Mouse (Mus musculus) erythroblast, adult 5-6 weeks (primary cell): ENCODE measurements around the gene Srgap2. TPM values are rescaled to one million over a fixed set of nuclear protein-coding genes. Genes with fewer than 3 reads are reported as not detected.
A peak's percentile ranks its signal among the peaks of the same experiment; 100 is the strongest.

Experiments
- ATAC-seq: replicated peaks from 2 replicates; pipeline ENCODE4 v1.8.0; 2016; ENCODE audit warnings: moderate number of reproducible peaks, mild to moderate bottlenecking, moderate TSS enrichment, inconsistent platforms; ENCODE audit not compliant: poor library complexity, low FRiP score, severe bottlenecking
- total RNA-seq, 2 experiments: library from RNA; stranded (forward) in 1 of 2; stranded (reverse) in 1 of 2; fragments of 150-400 nt in 1 of 2; fragments of 200-764, 138-1000 nt in 1 of 2; gene quantifications; 2 replicates each; pipeline versions ENCODE4 v1.2.3 to v1.2.4; 2015 to 2017; ENCODE audit warnings: low replicate concordance in 2 of 2

Gene Srgap2
- total RNA-seq, 2 experiments from 2014 or later: 16.5 to 16.7 TPM

DNA sequence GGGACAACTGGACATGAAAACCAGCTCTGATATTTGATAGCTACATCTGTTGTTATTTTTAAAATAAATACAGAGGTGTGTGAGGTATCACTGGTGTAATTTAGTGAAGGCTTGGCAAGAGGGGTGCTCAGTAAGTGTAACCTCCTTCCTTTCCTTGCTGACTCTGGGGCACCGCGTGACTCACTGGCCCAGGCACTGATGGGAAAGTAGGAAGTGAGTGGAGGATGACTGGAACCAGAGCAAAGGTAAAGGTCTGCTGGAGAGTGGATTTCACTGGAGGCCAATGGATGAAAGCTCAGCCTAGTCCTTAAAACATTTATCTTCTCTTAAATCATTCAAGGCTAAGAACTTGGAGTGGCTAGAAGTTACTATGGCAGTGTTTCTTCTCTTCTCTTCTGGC is 226.4 kb downstream of the Srgap2 start:
- ATAC-seq: no peak

DNA sequence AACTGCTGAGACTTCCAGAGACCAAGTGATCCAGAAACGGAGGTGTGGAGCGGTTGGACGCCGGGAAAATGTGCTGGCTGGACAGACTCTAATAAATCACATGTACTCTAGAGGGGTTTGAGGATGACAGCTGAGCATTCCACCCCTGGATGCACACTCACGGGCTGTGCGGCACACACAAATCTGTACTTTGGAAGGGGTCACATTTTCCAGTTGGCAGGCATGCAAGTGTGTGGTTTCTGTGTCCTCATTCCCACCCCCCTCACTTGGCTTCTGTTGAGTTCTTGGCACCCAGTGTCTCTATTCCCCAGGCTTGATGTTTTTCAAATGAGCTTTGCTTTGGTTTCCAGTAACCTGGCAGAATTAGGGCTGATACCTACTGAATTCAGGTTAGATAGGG is 227.4 kb downstream of the Srgap2 start:
- no peak for ATAC-seq

DNA sequence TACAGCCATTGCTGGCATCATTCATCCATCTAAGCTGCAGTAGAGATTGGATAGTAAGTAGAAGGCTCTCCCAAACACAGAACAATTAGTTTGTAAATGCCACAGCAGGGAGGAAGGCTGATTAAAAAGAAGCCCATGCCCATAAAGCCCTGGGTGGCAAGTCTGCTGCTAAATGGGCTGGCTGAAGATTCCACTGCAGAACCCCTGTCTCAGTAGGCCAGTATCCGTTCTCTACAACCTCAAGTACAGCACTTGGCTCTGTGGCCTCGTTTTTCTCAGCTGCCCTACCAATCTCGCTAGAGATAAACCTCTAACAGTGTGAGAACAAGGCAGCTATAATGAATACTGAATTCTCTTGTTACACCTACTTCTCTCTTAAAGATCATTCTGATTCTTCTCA is 227.9 kb downstream of the Srgap2 start:
- ATAC-seq: no peak

DNA sequence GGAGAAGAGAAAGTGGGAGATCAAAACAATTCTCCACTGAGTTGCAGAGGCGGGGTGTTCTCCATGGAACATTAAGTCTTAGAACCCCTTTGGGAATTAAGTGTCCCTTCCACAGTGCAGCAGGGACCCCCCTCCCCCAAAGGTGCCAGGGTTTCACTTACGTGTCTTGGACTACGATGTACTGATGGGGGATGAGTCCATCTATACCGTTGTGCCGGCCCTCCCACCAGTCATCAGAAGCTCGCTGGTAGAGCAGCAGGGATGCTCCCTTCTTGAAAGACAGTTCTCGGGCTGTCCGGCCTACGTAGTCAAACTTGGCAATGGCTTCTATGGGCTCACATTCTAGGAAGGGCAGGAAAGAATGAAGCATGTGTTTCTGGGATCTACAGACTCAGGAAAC is 229.0 kb downstream of the Srgap2 start:
- no peak for ATAC-seq

DNA sequence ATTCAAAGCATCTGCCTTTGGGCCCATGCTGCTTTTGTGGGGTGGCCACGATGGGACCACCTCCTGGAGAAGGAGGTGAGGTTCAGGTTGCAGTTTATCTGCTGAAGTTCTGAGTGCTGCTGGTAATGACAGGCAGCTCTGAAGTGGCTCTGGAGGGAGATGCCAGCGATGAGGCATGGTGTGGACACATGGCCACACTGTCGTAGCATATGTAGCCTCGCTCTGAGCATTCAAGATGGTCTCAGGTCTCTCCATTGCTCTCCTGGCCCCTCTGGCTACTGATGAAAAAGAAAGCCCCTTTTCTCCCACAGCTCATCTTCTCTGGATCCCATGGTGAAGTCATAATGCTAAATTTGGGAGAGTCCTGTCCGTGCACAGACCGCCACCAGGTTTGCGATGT is 230.4 kb downstream of the Srgap2 start:
- ATAC-seq: no peak

DNA sequence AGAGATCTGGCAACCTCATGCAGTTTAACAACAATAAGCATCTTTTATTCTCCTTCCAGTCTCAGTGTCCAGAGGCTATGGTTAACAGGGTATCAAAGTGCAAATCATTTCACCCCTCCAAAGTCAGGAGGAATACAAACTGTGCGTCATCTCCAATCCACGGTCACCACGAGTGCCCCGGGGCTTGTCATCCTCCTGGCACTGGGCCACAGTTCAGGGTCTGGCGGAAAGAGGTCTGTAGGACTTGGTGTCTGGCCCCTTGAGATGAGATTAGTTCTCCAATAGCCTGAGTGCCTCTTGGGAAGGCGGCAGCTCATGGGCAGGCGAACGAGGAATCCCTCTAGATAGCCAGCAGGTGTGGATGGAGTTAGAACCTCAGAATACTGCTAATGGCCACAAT is 232.0 kb downstream of the Srgap2 start:
- no peak for ATAC-seq

DNA sequence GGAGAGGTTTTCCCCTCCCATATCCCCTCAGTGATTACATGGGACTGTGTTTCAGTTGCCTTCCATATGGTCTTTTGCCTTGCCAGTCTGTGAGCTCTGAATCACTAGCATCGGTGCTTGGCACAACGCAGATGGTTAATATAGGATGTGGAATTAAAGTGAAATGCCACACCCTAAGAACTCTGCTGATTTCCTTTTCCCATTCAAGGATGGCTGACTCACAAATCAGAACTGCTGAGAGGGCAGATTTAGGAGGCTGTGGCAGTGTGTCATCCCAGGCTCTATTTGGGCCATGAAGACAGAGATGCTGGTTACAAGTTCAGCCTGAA is 233.3 kb downstream of the Srgap2 start:
- no peak for ATAC-seq

DNA sequence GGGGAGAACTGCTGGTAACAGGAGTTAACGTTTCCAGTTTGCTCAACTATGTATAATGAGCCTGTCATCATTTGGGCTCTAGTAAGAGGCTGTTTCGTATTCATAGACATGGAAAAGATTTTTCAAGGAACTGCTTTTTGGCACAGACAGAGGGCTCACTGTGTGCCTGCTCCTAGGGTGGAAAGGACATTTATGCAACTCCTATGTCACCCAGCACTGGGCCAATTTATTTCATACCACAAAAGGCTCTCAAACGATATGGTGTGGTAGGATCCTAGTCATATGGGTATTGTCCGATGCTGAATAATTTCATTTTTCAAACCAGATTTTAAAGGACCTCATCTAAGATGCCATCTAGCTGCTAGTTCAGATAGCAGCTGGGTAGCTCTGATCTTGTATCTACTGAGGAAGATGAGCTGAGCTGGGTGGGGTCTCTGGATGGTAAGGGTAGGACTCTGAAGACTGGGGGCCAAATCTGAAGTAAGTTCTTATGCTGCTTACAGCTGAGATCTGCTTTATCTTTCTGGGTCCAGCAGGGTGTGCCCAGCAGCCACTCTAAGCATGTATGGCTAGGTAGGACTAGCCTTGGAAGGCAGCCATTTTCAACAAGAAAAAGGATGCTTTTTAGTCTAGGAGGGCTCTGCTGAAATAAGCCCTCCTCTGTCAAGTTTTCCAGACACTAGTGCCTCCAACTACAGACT is 233.8 kb downstream of the Srgap2 start:
- ATAC-seq: no peak

DNA sequence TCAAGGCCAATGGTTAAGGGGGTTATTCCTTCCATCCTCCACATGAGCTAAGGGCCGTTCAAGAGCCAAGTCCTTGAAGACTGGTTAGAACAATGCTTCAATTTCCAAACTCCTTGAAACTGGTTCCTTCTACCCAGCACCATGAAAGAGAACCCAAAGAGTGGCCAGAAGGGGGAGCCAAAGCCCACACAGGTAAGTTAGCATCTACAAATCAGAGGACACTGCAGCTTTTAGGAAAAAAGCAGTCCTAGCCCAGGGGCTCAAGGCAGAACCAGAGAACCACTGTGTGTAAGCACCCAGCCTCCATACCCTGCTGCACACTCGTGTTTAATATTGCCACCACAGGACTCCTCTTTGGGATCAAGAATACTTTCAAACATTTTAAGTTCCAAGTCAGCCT is 236.5 kb downstream of the Srgap2 start:
- ATAC-seq: 0 out of 2 replicates have a peak, but pooled peaks have one; percentile 56

DNA sequence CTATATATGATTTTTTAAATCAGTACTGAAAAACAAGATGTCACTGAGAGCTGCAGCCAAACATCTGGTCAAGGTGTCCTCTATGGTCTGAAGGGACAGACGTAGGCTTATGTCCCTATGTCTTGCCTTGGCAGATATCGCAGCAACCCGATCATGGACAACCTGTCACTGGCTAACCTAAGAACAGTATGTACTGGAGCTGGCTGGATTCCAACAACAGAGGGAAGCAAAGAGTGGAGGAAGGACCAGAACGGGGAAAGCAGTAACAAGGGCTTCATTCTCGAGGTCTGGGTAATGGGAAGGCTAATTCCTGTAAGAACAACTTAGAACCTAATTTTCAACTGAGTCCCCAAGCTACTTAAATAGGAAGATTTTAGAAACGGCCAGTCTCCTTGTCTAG is 238.2 kb downstream of the Srgap2 start:
- ATAC-seq: no peak

DNA sequence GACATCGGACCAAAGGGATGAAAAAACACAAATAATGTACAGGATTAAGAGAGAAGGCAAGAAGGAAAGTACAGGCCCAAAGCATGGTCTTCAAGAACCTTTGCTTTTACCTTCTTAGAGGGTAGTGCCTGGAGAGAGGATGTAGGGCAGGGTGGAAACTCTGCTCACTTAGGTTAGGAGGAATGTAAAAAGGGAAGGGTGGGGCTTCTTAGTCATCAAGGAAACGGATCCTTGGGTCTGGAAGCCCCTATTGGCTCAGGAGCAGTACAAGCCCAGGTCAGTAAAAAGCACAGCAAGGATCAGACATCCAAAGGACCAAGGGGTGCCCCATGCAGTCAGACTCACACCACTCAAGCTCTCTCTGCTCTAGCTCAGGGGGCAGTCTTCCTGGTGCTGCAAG is 239.9 kb downstream of the Srgap2 start:
- no peak for ATAC-seq

DNA sequence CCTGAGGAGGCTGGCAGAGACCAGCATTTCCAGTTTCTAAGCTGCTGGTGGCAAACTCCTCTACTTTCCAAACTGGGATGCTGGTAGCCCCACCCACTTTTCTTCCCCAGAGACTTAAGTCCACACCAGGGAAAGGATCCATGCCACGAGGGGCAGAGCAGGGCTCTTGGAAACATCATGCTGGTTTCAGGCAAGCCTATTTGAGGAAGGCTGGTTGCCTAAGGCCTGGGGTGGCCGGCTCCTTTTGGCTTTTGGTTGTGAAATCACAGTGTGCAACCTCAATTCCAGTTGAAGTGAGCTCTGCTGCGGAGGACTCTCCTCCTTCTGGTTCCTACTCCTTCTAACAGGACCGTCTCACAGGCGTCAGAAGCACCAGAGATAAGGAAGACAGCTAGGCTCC is 240.3 kb downstream of the Srgap2 start:
- no peak for ATAC-seq

DNA sequence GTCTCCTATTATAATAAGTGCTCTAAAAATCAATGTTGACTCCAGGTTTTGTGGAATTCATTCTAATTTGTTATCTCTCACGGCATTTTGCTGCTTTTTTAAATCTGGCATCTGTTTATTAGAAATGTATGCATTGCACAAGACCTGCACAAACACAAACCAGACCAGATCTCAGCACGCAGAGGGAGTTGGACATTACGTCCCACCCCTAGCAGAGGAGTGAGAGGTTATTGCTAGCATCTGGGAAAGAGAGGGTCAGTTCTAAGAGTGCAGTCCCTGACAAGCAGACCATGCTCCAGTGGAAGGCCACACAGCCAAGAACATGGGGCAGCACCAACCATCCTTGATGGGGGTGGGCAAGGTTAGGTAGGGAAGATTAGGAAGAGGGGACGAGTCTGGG is 242.5 kb downstream of the Srgap2 start:
- ATAC-seq: no peak

DNA sequence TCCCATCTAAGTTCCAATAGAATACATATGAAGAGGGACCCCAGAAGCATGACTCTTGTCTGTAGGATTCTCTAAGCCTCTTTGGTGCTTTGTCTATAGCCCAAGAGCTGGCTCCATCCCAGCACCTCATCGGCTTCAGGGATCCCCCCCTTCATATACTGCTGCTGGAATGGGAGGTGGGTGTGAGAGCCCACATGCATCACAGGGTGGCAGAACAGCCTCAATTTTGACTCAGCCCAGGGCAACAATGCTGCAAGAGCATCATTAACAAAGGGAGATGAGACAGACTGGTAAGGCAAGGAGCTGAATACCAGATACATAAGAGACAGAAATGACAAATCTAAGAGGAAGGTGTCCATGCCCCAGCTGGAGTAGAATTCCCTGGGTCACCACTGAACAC is 243.0 kb downstream of the Srgap2 start:
- no peak for ATAC-seq

DNA sequence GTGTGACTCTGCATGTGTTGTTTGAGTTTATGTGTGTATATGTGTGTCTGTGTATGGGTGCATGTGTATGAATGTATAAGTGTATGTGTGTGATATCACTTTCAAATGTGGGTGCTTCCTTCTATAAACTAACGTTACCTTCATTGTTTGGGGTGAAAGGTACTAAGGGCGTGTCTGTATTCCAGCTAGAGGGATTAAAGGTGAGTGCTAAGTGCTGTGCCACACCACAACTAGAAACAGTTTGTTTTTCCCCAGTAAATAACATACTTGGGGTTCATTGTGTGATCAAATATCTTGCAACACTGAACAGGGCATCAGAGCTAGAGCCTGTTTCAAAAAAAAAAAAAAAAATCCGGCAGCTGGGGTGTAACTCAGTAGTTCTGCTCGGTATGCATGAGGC is 245.4 kb downstream of the Srgap2 start:
- no peak for ATAC-seq

DNA sequence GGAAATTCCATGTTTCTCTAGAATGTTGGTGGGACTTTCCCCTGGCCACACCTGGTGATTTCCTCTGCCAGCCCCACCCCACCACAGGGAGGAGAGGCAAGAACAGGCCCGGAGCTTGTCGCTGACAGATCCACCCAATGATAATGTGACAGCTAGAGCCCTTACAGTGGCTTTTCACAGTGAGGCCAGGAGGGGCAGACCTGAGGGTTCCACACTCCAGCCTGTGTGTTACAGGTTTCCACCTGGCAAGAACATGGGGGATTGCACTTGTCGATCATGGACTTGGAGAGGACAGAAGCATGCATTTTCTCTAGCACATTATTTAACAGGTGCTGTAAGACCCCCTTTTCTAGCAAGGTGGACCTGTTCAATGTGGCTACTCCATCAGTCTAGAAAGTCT is 246.9 kb downstream of the Srgap2 start:
- no peak for ATAC-seq

DNA sequence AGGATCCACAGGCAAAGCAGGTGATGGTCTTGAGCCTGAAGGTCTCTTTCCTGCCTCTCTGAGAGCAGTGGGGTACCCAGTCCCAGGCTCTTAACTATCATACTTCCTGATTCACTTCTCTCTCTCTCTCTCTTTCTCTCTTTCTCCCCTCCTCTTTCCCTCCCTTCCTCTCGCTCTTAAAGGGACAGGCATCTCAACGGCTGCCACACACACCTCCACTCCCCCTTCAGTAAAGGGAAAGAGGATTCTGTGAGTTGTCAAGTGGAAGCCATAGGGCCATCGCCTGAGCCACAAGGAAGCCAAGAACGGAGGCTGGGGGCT is 247.7 kb downstream of the Srgap2 start, which contains the start of gene Ikbke:
TSS of gene Ikbke (minus strand) at position 151 of the 321 bp plus-strand sequence.
- ATAC-seq: no peak

DNA sequence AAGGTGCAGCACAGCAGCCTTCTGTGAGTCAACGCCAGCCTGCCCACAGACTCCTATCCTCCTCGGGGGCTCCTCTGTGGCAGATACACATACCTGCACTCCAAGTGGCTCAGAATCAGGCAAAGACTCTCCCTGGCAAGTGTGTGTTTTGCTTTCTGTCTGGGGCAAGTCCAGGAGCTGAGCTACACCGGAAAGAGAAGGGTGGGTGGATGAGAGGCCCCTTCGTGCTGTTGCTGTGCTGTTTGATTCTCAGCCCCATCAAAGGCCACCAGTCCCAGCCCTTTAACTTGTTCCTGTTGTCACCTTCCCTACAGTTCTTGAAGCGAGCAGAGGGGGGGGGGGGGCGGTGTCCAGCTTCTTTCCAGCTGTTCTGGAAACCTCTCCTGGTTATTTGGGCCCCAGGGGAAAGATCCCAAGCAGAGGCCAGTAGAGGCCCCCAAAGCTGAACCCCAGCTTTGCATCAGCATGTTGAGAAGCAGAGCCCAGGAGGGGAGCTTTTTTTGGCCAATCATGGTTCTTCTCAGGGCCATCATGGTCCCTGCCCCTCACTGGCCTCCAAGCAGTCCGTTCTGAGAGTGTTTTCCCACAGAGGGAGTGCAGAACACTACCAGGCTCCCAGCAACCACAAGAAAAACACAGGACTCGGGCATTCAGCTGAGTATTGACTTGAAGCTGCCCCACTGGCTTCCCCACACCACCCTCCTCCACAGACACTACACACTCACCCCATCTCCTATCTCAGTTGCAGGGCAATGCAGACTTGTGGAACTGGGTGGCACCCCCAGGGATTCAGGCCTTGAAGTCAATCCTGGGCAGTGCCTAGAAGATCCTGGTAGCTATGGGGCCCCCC is 248.3 kb downstream of the Srgap2 start:
- no peak for ATAC-seq

DNA sequence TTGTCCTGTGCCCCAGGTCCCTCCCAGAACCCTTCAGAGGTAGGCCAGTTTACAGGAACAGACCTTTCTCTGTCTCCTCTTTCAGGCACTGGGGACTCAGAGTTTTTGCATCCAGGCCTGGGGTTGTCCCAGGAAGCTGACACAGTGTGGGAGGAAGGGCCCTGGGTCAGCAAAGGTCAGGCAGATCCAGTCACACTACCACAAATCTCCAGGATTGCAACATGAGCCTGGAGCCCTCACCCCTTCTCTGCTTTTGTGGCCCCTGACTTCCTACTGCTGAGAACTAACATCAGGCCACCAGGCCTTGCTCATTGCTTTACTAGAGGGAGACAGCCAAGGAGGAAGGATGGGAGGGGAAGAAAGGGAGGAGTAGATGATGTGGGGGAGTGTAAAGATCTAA is 250.3 kb downstream of the Srgap2 start:
- ATAC-seq: no peak

DNA sequence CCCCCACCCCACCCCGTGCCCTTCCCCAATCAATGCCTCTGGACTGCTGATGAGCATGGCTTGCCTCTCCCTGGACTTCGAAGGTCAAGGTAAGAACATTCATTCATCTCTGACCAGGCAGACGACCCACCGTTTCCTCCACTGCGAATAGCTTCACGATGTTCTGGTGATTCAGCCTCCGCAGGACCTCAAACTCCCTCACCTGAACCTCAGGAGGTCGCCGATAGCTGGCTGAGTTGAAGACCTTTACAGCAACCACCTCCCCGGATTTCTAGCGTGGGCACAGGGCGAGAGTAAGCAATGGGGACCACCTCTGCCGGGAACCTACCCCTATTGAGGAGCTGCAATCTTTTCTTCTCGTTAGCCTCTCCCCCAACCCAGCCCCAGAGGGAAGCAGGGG is 251.6 kb downstream of the Srgap2 start:
- no peak for ATAC-seq

DNA sequence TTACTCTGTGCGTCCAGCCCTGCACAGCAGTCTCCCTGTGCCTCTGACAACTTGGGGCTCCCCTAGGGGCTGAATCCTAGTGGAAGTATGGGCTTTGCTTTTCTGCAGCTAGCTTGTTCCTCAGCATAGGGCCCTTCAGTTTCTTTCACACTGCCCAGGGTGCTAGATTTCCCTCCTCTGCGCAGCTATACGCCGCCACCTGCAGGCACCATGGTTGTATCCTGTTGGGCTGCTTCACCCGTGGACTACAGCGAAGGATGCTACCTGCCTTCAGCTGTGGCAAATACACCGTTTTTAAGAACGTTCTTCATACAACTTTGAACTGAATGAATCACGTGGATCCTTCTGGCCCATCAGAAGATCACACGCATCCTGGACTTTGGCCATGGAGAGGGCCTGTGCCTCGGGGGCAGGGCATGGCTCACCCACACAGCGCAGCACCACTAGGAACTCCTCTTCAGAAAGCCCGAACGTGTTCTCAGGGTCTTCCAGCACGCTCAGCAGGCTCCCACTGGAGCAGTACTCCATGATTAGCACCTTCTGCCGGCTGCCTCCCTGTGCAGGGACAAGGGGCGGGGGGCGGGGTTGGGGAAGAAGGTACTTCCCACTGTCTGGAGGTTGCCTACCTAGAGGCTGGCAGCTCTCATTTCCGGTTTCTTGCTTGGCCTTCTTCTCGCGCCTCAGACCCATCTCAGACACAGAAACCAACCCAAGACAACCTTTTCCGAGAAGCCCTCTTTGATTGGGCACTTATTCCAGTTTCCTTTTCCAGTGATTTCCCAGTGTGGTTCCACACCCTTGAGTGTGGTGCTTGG is 252.2 kb downstream of the Srgap2 start:
- ATAC-seq: no peak
